Mouse (Mus musculus): Measurements from ENCODE around the gene Fstl4. TPM values are rescaled to one million over a fixed set of nuclear protein-coding genes. Genes with fewer than 3 reads are reported as not detected.

Gene Fstl4
- total and polyA plus RNA-seq, 3 experiments: not detected

DNA sequence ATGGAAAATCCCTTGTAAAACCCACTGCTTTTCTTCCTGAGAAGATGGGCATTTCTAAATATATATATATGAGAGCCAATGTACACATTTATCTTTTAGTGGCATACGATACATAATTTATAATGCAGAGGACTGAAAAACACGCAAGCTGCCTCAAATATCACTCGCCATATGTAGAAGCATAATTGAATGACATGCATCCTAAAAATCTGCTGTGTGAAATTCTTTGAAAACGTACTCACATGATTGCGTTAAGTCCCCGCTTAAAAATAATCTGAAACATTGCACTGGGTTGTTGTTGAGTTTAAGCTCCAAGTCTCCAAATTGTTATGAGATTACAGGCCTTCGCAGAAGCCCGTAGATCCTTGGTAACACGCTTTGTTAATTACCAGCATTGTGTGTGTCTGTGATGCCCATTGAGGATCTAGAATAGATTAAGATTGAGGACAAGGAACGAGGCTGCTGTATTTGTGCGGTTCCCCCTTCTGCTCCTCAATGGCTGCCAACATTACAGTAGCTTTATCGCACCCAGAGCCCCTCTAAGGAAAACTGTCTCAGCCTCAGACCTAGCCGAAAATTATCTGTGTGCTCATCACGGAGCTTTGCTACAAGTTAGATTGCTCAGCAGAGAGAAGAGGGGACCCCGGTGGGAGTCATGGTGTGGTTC is 108.5 kb downstream of the Fstl4 start:
- TF ChIP-seq TCF12 (IDR thresholded peaks at IDR 0.05; ENCODE audit: low read depth, low read length) (no peak), MXI1 (IDR thresholded peaks at IDR 0.05; ENCODE audit: low read depth, low read length) (no peak), RCOR1 (IDR thresholded peaks at IDR 0.05; ENCODE audit: low read depth, low read length) (no peak), TAL1 (IDR thresholded peaks at IDR 0.05; ENCODE audit: low read length) (no peak), ELF1 (IDR thresholded peaks at IDR 0.05; ENCODE audit: low read depth, low read length) (no peak)
- H3K27ac ChIP-seq (ENCODE audit: control insufficient read depth, low read depth, low read length): no peak overlapping the region
- no peaks in the 10 kb centered on the region for H3K79me2 ChIP-seq (ENCODE audit: control insufficient read depth, insufficient read depth, low read length, poor library complexity)
- no peak for DNase-seq (ENCODE audit: low read depth, low spot score)
- H3K4me1 ChIP-seq (ENCODE audit: control insufficient read depth in 1 of 2, insufficient read depth in 2 of 2, low read length in 2 of 2): no peaks in the 10 kb centered on the region
- no peaks in the 10 kb centered on the region for H3K27me3 ChIP-seq (ENCODE audit: control insufficient read depth in 1 of 2, insufficient read depth in 2 of 2, low read length in 2 of 2)
- no peaks in the 10 kb centered on the region for H3K9me3 ChIP-seq (replicated peaks; ENCODE audit: insufficient read depth, low read length)
- no peaks in the 10 kb centered on the region for H3K36me3 ChIP-seq (ENCODE audit: control insufficient read depth in 1 of 2, insufficient read depth in 2 of 2, low read length in 2 of 2)
- H3K4me3 ChIP-seq (ENCODE audit: control insufficient read depth in 1 of 2, insufficient read depth in 1 of 2, low read depth in 2 of 2, low read length in 2 of 2): no peak overlapping the region
- no peak overlapping the region for H3K9ac ChIP-seq (ENCODE audit: control insufficient read depth, low read depth, low read length, poor library complexity, severe bottlenecking)

DNA sequence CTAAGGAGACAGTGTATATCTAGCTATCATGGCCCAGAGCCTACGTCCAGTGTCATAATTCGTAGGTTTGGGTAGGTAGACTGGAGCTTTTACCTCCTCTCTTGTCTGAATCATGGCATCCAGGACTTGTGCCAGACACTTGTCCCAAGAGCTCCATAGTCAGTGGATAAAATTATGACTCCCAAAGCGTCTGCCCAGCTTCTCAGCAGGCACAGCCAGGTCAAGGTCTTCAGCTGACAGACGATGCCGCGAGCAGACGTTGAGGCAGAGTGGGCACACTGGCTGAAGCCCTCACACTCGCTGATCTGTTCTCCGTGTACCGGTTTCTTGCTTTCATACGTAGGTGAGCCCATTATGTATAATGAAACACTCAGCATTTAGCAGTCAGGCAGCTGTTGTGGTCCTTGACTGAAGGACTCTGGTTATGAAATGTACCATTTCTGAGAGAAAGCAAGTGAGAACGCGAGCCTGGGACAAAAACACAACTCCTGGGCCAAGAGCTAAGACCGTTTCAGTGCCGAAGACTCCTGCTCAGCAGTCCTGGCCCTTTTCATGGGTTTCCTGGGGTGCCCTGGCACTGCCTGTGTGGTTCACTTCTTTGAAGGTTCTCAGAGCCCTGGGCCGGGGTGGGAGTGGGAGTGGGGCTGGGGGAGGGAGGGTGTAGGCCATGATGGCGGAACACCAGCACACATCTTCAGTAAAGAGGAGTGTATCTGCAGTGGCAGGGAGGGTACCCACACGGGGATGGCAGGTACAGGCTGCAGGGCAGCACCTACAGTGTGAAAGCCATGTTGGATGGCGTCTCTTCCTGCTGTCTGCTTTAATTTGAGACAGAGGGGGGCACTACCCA is 111.7 kb downstream of the Fstl4 start:
- no peak overlapping the region for H3K4me3 ChIP-seq (ENCODE audit: control insufficient read depth in 1 of 2, insufficient read depth in 1 of 2, low read depth in 2 of 2, low read length in 2 of 2)
- no peak overlapping the region for H3K27ac ChIP-seq (ENCODE audit: control insufficient read depth, low read depth, low read length)
- no peaks in the 10 kb centered on the region for H3K36me3 ChIP-seq (ENCODE audit: control insufficient read depth in 1 of 2, insufficient read depth in 2 of 2, low read length in 2 of 2)
- H3K4me1 ChIP-seq (ENCODE audit: control insufficient read depth in 1 of 2, insufficient read depth in 2 of 2, low read length in 2 of 2): no peaks in the 10 kb centered on the region
- TF ChIP-seq POLR2A (IDR thresholded peaks at IDR 0.05; ENCODE audit: control insufficient read depth in 1 of 2, insufficient read depth in 1 of 2, low read depth in 1 of 2, low read length in 2 of 2, poor library complexity in 1 of 2) (no peak), POLR2AphosphoS2 (IDR thresholded peaks at IDR 0.05; ENCODE audit: low read length) (no peak), ZMIZ1 (IDR thresholded peaks at IDR 0.05; ENCODE audit: low read depth, low read length) (no peak), RAD21 (IDR thresholded peaks at IDR 0.05; ENCODE audit: low read depth, low read length) (no peak), ELF1 (IDR thresholded peaks at IDR 0.05; ENCODE audit: low read depth, low read length) (no peak), NELFE (IDR thresholded peaks at IDR 0.05; ENCODE audit: low read depth, low read length) (no peak), GATA1 (IDR thresholded peaks at IDR 0.05; ENCODE audit: low read depth, low read length) (no peak), MAZ (IDR thresholded peaks at IDR 0.05; ENCODE audit: low read depth, low read length) (no peak), SIN3A (IDR thresholded peaks at IDR 0.05; ENCODE audit: low read length) (no peak), EP300 (IDR thresholded peaks at IDR 0.05; ENCODE audit: low read depth in 1 of 2, low read length in 2 of 2) (no peak), TBP (IDR thresholded peaks at IDR 0.05; ENCODE audit: low read depth, low read length) (no peak), ZKSCAN1 (IDR thresholded peaks at IDR 0.05; ENCODE audit: low read depth, low read length) (no peak), HCFC1 (IDR thresholded peaks at IDR 0.05; ENCODE audit: low read depth, low read length) (no peak), ZC3H11A (IDR thresholded peaks at IDR 0.05; ENCODE audit: low read depth, low read length) (no peak), UBTF (IDR thresholded peaks at IDR 0.05; ENCODE audit: borderline replicate concordance, insufficient read depth, low read depth, low read length) (no peak), SMC3 (IDR thresholded peaks at IDR 0.05; ENCODE audit: low read depth, low read length) (no peak), MAX (IDR thresholded peaks at IDR 0.05; ENCODE audit: low read length) (no peak)
- no peaks in the 10 kb centered on the region for H3K9me3 ChIP-seq (replicated peaks; ENCODE audit: insufficient read depth, low read length)
- no peak for DNase-seq (ENCODE audit: low read depth, low spot score)
- no peak overlapping the region for H3K9ac ChIP-seq (ENCODE audit: control insufficient read depth, low read depth, low read length, poor library complexity, severe bottlenecking)
- H3K27me3 ChIP-seq (ENCODE audit: control insufficient read depth in 1 of 2, insufficient read depth in 2 of 2, low read length in 2 of 2): no peaks in the 10 kb centered on the region
- H3K79me2 ChIP-seq (ENCODE audit: control insufficient read depth, insufficient read depth, low read length, poor library complexity): no peaks in the 10 kb centered on the region

Data from MEL (cell line).